Mouse (Mus musculus): Measurements from ENCODE around the gene Wbp11. TPM values are rescaled to one million over a fixed set of nuclear protein-coding genes. Genes with fewer than 3 reads are reported as not detected.
"Not testable (repeated sequence)": the region's sequence is repeated elsewhere in the genome, so short reads cannot be mapped to it uniquely, and the experiment has no call there.

Wbp11 gene
- total RNA-seq, 2 experiments from 2014 or later = 64.9 to 69.1 TPM

- no peak for DNase-seq
Measured at GRCm38 (mm10) chr6:136803093-136803738, 24.8 kb downstream of the Wbp11 start.

GRCm38 (mm10) chr6:136801274-136801673 lies 26.8 kb downstream of the Wbp11 start:
- no peak for DNase-seq

- DNase-seq = no peak
Measured at GRCm38 (mm10) chr6:136800710-136801109, 27.3 kb downstream of the Wbp11 start.

GRCm38 (mm10) chr6:136797874-136798693 lies 29.9 kb downstream of the Wbp11 start:
- DNase-seq = not testable (repeated sequence)

GRCm38 (mm10) chr6:136795850-136796249 lies 32.2 kb downstream of the Wbp11 start:
- no peak for DNase-seq

GRCm38 (mm10) chr6:136795110-136795509 lies 32.9 kb downstream of the Wbp11 start:
- DNase-seq = no peak

GRCm38 (mm10) chr6:136793831-136794525 lies 34.1 kb downstream of the Wbp11 start:
- DNase-seq = no peak

GRCm38 (mm10) chr6:136792884-136793758 lies 34.9 kb downstream of the Wbp11 start:
- no peak for DNase-seq

- peak; percentile 54 for DNase-seq
Measured at GRCm38 (mm10) chr6:136789391-136789971, 38.6 kb downstream of the Wbp11 start.

- no peak for DNase-seq
Measured at GRCm38 (mm10) chr6:136782761-136783160, 45.3 kb downstream of the Wbp11 start.

- DNase-seq = no peak
Measured at GRCm38 (mm10) chr6:136782146-136782545, 45.9 kb downstream of the Wbp11 start.

GRCm38 (mm10) chr6:136781377-136781986 lies 46.6 kb downstream of the Wbp11 start, which contains the start of gene Gucy2c:
Gene Gucy2c (minus strand): TSS chr6:136781765.
- DNase-seq = no peak

GRCm38 (mm10) chr6:136776392-136776791 lies 51.6 kb downstream of the Wbp11 start:
- no peak for DNase-seq

- no peak for DNase-seq
Measured at GRCm38 (mm10) chr6:136769859-136770258, 58.2 kb downstream of the Wbp11 start.

GRCm38 (mm10) chr6:136769143-136769542 lies 58.9 kb downstream of the Wbp11 start:
- DNase-seq = no peak

GRCm38 (mm10) chr6:136763912-136764311 lies 64.1 kb downstream of the Wbp11 start:
- DNase-seq = no peak

Small RNAs within 50 kb of the gene (microRNA-seq; reads per million reads assigned to microRNA genes)
- gene Gm44364 = 0 reads per million in 2 experiments

Other genes with a start within 250 kb of the Wbp11 start
- 10 to 100 TPM; 15.4 to 16.4 TPM for gene Plbd1, start 166.3 kb downstream of the Wbp11 start, total RNA-seq (2021)
- gene Gucy2c, start 46.5 kb downstream of the Wbp11 start, total RNA-seq (2021) = not detected
- gene Hist4h4, start 23.8 kb downstream of the Wbp11 start, total RNA-seq (2021) = 10 to 100 TPM; 19.9 to 21.8 TPM
- 10 to 100 TPM; 16.3 to 17.6 TPM for gene H2afj, start 20.0 kb downstream of the Wbp11 start, total RNA-seq (2021)
- gene BC049715, start 607 bp downstream of the Wbp11 start, total RNA-seq (2021) = under 1 TPM; 0.38 to 0.65 TPM
- gene Smco3, start 7.2 kb upstream of the Wbp11 start, total RNA-seq (2021) = 1 to 10 TPM in 1 of 2 experiments, under 1 TPM in 1; 0.77 to 1.7 TPM
- under 1 TPM; 0.72 to 0.75 TPM for gene Art4, start 29.5 kb upstream of the Wbp11 start, total RNA-seq (2021)
- 100 to 1,000 TPM; 112 to 171 TPM for gene Mgp, start 47.6 kb upstream of the Wbp11 start, total RNA-seq (2021)
- gene Erp27, start 93.9 kb upstream of the Wbp11 start, total RNA-seq (2021) = under 1 TPM; 0.21 to 0.29 TPM
- not detected for gene Pde6h, start 95.6 kb upstream of the Wbp11 start, total RNA-seq (2021)
- 10 to 100 TPM; 17.9 to 23.9 TPM for gene Arhgdib, start 113.7 kb upstream of the Wbp11 start, total RNA-seq (2021)

Measured in gastrocnemius, postnatal 10 days (tissue).